Mouse (Mus musculus) kidney, postnatal 36 days (tissue): ENCODE measurements around the gene Bcl7a.

Experiments used
- DNase-seq, 2 experiments: peaks; one replicate each; pipeline ENCODE4 v3.0.0; 2021 to 2022; ENCODE audit warnings: mixed read lengths in 2 of 2

Bcl7a gene

DNA sequence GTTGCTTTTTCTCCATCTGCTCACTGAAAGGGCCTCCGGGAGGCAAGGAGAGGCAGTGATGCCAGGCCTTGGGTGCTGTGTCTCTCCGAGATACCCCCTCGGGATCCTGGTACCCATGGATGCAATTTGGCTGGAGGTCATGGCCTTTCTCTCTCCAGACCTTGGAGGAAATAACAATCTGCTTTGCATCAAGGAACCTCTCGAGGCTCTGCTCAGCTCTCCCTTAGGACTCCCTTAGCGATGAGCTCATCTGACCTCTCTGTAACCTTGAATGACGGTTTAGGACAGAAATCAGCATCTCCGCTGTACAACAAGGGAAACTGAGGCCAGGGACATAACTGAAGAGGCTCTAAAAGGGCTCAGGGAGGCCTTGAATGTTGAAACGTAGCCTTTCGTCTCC lies 35.1 kb downstream of the Bcl7a start:
- no peak for DNase-seq

GRCm38 (mm10) chr5:123379504-123379931 lies 35.9 kb downstream of the Bcl7a start:
- DNase-seq = no peak

GRCm38 (mm10) chr5:123381968-123382367 lies 38.3 kb downstream of the Bcl7a start:
- peak; percentile 55 to 71 for DNase-seq

DNA sequence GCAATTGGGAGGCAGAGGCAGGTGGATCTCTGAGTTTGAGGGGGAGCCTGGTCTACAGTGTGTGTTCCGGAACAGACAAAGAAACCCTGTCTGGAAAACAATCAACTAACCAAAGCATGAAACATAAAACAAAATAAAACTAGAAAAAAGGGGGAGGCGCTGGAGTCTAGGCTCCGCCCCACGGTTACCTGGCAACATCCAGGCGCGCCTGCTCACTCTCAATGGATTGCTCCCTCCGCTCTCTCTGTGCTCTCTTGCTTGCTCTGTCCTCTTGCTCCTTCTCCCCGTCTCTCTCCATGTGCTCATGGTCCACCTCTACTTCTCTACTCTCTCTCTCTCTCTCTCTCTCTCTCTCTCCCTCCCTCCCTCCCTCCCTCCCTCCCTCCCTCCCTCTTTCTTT lies 39.1 kb downstream of the Bcl7a start:
- DNase-seq = no peak

GRCm38 (mm10) chr5:123388452-123388851 lies 44.8 kb downstream of the Bcl7a start:
- no peak for DNase-seq

DNA sequence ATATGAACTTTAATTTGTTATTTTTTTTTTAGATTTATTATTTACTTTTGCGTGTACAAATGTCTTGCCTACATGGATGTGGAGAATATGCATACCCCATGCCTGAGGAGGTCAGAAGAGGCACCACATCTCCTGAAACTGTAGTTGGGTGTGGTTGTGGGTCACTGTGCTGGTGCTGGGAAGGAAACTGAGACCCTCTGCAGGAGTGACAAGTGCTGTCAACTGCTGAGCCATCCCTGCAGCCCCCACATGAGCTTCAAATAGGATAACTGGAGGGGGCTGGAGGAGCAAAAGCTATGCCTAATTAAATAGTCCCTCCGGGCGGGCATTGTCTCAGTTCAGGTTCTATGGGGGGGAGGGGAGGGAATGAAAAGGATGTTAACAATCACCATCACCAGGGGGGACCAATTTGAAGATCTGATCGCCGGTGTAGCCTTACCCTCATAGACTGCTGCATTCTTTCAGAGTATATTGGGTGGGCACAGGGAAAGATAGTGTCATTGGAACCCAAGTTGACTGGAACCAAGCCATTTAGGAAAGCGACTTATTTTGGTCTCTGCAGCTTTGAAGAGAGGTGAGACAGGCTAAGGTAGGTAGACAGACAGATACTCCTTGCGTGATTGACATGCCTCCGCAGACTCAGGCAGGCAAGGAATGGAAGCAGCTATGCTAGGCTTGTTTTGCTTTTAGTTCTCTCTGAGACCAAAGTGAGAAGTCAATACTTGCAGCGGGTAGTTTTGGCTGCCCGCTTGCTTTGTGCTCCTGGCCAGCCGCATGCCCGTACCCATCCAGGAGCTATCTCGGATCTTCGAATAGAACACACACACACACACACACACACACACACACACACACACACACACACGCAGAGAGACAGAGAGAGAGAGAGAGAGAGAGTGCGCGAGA lies 47.2 kb downstream of the Bcl7a start:
- no peak for DNase-seq

GRCm38 (mm10) chr5:123391442-123391809 lies 47.8 kb downstream of the Bcl7a start:
- no peak for DNase-seq

GRCm38 (mm10) chr5:123393786-123394302 lies 50.2 kb downstream of the Bcl7a start:
- peak in 1 of 2 experiments; percentile 30 for DNase-seq

GRCm38 (mm10) chr5:123394303-123394956 lies 50.8 kb downstream of the Bcl7a start, which contains the start of gene Mlxip:
Gene Mlxip, plus strand, starts transcription at chr5:123394798.
- peak; percentile 97 for DNase-seq

DNA sequence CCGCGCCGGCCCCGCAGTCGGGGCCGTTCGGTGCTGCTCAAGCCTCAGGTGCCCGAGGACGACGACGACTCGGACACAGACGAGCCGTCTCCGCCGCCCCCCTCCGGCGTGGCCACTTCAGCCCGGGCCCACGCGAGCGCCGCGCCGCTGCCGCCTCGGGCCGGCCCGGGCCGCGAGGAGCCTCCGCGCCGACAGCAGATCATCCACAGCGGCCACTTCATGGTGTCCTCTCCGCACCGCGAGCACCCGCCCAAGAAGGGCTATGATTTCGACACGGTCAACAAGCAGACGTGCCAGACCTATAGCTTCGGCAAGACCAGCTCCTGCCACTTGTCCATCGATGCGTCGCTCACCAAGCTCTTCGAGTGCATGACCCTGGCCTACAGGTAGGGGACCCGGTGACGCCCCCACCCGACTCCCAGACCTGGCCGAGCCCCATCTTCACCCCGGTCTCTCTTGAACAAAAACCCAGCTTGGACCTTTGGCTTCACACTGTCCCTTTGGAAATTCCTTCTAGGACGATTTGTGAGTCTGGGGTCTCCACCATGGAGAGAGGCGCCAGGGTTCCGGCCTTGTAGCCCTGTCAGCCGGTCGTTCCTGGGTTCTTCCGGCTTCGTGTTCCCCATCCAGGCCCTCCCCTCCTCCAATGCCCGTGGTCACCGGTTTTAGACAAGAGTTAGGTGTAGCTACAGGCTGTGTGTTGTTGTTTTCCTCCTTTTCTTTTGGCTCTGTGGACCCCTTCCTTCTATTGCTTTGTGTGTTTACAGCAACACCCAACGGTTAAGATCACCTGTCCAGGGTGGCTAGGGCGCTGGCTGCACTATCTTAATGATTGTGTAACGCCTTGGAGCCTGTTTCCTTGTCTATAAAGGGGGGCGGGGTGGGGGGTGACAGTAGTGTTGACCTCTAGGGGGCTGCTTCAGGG lies 51.6 kb downstream of the Bcl7a start:
- DNase-seq = peak in 1 of 2 experiments; percentile 46

DNA sequence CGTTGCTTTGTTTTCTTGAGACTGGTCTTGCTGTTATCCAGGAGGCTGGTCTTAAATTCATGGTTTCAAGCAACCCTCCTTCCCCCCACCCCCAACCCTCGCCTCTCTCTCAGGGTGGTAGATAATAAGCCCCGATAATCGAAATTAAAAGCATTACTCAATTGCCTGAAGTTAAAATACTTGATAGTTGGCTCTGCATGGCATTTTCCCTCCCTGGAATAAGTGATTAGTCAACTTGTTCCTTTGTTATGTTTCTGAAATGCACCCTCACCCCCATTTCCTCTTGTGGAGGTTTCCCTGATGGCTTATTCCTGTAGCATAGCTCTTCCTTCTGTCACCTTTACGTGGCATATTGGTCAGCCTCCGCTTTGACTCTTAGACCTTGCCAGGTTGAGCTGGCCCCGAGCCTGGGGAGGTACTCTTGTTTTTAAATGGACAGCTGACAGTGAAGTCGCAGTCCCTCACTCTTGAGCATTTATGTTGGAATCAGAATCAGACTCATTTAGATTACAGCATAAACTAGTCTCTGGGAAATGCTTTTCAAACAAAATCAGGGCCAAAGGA lies 53.3 kb downstream of the Bcl7a start:
- DNase-seq = peak in 1 of 2 experiments; percentile 42

DNA sequence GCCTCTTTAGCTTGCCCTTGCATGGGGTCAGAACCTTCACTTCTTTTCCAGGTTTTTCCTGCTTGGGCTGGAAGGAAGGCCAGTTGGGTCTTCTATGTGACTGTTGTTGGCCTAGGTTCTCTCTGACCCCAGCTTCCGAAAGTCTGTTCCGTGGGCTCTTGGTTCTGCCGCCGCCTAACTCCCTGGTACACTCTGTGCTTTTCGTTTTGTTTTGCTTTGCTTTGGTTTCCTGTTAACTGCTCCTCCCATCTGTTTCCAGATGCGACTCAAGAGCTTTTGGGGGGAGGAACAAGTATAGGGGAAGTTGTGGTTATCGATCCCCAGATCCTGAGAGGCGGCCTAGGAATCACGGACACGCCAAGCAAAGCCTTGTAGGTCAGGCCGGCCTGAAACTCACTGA lies 54.2 kb downstream of the Bcl7a start:
- peak in 1 of 2 experiments; percentile 68 for DNase-seq

GRCm38 (mm10) chr5:123398856-123399498 lies 55.3 kb downstream of the Bcl7a start:
- no peak for DNase-seq

GRCm38 (mm10) chr5:123404480-123404879 lies 60.8 kb downstream of the Bcl7a start:
- no peak for DNase-seq

- no peak for DNase-seq
These were observed 63.3 kb downstream of the Bcl7a start for GRCm38 (mm10) chr5:123406952-123407351.

DNA sequence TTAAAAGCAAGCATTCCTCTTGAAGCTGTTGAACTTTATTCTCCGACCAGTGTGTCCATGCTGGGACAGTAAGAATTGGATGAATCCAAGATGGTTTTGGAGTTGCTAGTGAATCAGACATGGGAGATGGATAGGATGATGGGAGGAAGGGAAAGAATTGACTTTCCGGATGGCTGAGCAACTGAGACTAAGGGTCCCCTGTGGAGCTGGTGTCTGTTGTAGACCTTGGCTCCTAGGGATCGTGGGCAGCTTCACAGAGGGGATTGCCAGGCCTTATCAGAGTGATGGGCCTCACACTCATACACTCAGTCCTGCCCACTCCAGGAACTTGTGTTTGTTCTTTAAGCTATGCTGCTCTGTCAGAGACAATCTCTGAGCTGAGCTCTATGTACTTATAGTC lies 64.5 kb downstream of the Bcl7a start:
- no peak for DNase-seq

GRCm38 (mm10) chr5:123412193-123412592 lies 68.6 kb downstream of the Bcl7a start:
- no peak for DNase-seq

DNA sequence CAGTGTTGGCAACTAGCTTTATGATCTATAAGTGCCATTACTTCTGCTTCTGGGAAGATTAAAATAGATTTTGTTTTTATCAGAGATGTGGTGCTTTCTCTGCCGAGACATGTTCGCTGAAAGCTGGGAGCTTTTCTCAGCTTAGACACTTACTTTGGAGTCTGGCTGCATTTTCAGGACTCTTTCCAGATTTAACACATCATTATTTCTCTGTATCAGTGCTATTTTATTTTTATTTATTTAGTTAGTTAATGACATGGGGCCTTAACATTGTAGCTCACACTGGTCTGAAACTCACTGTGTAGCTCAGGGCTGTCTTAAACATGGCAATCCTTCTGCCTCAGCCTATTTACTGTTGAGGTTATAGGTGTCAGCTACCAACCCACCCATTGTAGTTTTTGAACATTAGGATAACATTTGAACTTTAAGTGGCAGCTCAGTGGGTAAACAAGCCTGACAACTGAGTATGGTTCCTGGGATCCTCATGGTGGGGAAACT lies 70.3 kb downstream of the Bcl7a start:
- DNase-seq = no peak

GRCm38 (mm10) chr5:123416149-123416548 lies 72.5 kb downstream of the Bcl7a start:
- DNase-seq = no peak

DNA sequence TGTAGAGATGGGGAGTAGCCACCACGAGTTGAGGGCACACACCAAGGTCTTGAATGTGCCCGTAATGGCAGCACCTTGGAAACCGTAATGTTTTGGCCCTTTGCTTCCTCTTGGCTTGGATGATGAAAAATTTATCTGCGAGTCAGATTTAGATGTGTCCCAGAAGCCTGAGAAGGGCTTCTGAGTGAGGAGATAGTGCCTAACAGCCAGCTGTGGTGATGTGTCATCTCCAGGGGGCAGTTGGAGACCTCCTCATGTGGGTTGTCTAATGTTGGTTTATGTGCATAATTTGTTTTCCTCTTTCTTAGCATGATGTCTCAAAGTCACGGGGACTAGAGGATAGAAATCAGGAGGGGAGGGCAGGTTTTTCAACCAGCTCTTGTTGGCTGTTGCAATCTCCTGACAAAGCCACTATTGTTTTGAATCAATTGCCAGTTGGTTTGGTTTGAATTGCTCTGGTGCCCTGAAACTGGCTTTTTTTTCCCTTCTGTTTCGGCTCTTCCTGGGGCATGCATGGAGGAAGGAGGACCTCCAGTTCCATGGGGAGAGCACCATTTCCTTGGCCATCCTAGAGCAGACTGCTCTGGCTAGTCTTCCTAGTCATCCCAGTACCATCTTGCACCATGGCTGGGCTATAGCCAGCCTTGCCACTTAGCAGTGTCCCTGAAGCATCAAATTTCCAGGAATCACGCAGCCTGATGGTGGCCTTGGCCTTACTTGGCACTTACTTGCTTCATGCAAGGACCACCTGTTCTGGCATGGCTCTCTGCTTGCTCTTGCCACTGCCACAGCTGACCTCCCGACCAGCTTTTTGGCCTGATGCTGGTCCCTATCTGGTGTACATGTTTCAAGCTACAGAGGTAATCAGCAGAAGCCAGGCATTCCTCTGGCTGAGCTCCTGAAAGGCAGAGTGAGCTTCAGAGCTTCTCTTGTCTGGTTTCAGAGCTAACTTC lies 73.2 kb downstream of the Bcl7a start:
- no peak for DNase-seq
